Mouse (Mus musculus): ENCODE results near the gene Sept4.
A peak's percentile ranks its signal among the peaks of the same experiment; 100 is the strongest.

The Sept4 gene

GRCm38 (mm10) chr11:87579713-87580112, 11.0 kb downstream of the Sept4 start:
- no peak for DNase-seq

- no peak for DNase-seq
Measured at GRCm38 (mm10) chr11:87580543-87581085, 11.9 kb downstream of the Sept4 start.

GRCm38 (mm10) chr11:87581161-87581865, 12.6 kb downstream of the Sept4 start:
- DNase-seq = no peak

GRCm38 (mm10) chr11:87581933-87582710, 13.4 kb downstream of the Sept4 start:
- no peak for DNase-seq

- no peak for DNase-seq
Measured at GRCm38 (mm10) chr11:87583291-87584034, 14.8 kb downstream of the Sept4 start.

GRCm38 (mm10) chr11:87584711-87585505, 16.2 kb downstream of the Sept4 start:
- DNase-seq = no peak

- no peak for DNase-seq
Measured at GRCm38 (mm10) chr11:87587211-87587874, 18.6 kb downstream of the Sept4 start.

GRCm38 (mm10) chr11:87589605-87590004, 20.9 kb downstream of the Sept4 start:
- no peak for DNase-seq

GRCm38 (mm10) chr11:87590841-87591525, 22.3 kb downstream of the Sept4 start:
- peak; percentile 25 for DNase-seq

GRCm38 (mm10) chr11:87591526-87592353, 23.0 kb downstream of the Sept4 start, which contains the start of gene Mtmr4:
Mtmr4 (plus strand) TSS chr11:87592162.
- peak; percentile 98 for DNase-seq

GRCm38 (mm10) chr11:87592354-87592695, 23.6 kb downstream of the Sept4 start:
- DNase-seq = no peak

- DNase-seq = no peak
Measured at GRCm38 (mm10) chr11:87592713-87593598, 24.3 kb downstream of the Sept4 start.

- DNase-seq = peak; percentile 78
Measured at GRCm38 (mm10) chr11:87595327-87595841, 26.7 kb downstream of the Sept4 start.

GRCm38 (mm10) chr11:87595976-87596375, 27.3 kb downstream of the Sept4 start:
- DNase-seq = peak; percentile 21

GRCm38 (mm10) chr11:87596492-87596891, 27.8 kb downstream of the Sept4 start:
- DNase-seq = peak; percentile 13

- no peak for DNase-seq
Measured at GRCm38 (mm10) chr11:87597061-87597460, 28.4 kb downstream of the Sept4 start.

GRCm38 (mm10) chr11:87599395-87600089, 30.8 kb downstream of the Sept4 start:
- no peak for DNase-seq

GRCm38 (mm10) chr11:87600322-87600853, 31.7 kb downstream of the Sept4 start:
- DNase-seq = no peak
